Comparison of ENCODE assay signal across 21 mouse cellular contexts in genomic region chr4:136701236-136701635, GRCm38 (mm10).
DNase-seq lines count a peak whose midpoint lies in the region; ATAC-seq and TF ChIP-seq lines count a peak whose summit lies in the region.
"Had no signal": no experiment of that assay in that cellular context is flagged by ENCODE, and none has a peak within 500 bp of the region (broad histone marks: within the 10 kb centered on the region; RNA-seq: fewer than 3 reads in every experiment).

No protein-coding gene starts in this region.

- H3K27ac ChIP-seq in hindbrain, embryonic 10.5 days, result peak overlapping the region; percentile 50
- no peak overlapping the region for H3K27ac ChIP-seq in hindbrain, embryonic 12.5 days
- no peak overlapping the region for H3K27ac ChIP-seq in midbrain, postnatal 0 days (ENCODE audit: low read depth, low read length)
- H3K27ac ChIP-seq in midbrain, embryonic 15.5 days, result no peak overlapping the region
- H3K27ac ChIP-seq: heart, embryonic 13.5 days; limb, embryonic 10.5 days had no signal

- 93% methylated on average over 11 of the region's 11 CpGs for WGBS in hindbrain, embryonic 10.5 days
- WGBS in hindbrain, embryonic 12.5 days, result 92% methylated on average over 11 of the region's 11 CpGs
- WGBS in midbrain, postnatal 0 days, result 83% methylated on average over 11 of the region's 11 CpGs
- whole genome bisulfite sequencing in midbrain, embryonic 15.5 days, result 85% methylated on average over 11 of the region's 11 CpGs

- H3K9me3 ChIP-seq in hindbrain, embryonic 10.5 days, result no peaks in the 10 kb centered on the region
- H3K9me3 ChIP-seq in hindbrain, embryonic 12.5 days (replicated peaks), result no peaks in the 10 kb centered on the region
- H3K9me3 ChIP-seq in midbrain, postnatal 0 days (ENCODE audit: low read length), result no peaks in the 10 kb centered on the region
- no peaks in the 10 kb centered on the region for H3K9me3 ChIP-seq in midbrain, embryonic 15.5 days
- H3K9me3 ChIP-seq: heart, embryonic 13.5 days; limb, embryonic 10.5 days; megakaryocyte, embryonic 14.5 days had no signal

- H3K9ac ChIP-seq in hindbrain, embryonic 12.5 days, result no peak overlapping the region
- H3K9ac ChIP-seq in midbrain, postnatal 0 days (replicated peaks; ENCODE audit: low read length, poor library complexity, severe bottlenecking), result no peak overlapping the region
- H3K9ac ChIP-seq in midbrain, embryonic 15.5 days, result no peak overlapping the region
- H3K9ac ChIP-seq: heart, embryonic 13.5 days; liver, postnatal 0 days had no signal

- DNase-seq in hindbrain, embryonic 10.5 days (ENCODE audit: low spot score), result no peak
- DNase-seq in midbrain, postnatal 0 days (ENCODE audit: low spot score), result peak; percentile 30
- DNase-seq in cerebellum, adult 9-11 months, result peak; percentile 77
- DNase-seq in gastrocnemius, postnatal 10 days, result no peak
- DNase-seq in lung, postnatal 4 days, result no peak
- DNase-seq: adrenal gland, postnatal 36 days; B cell, adult 2 months; gastrocnemius, postnatal 14 days; heart, adult 18-20 months; kidney, adult 18-20 months; kidney, postnatal 10 days; liver, postnatal 0 days; lung, postnatal 14 days; spleen, adult 18-20 months; thymus, postnatal 4 days had no signal

- peaks cover 79% of the 10 kb centered on the region for H3K4me1 ChIP-seq in hindbrain, embryonic 10.5 days (replicated peaks)
- H3K4me1 ChIP-seq in hindbrain, embryonic 12.5 days, result peaks cover 56% of the 10 kb centered on the region
- H3K4me1 ChIP-seq in midbrain, postnatal 0 days (ENCODE audit: insufficient read depth, low read length), result no peaks in the 10 kb centered on the region; the same call in 1 of the 2 replicates
- peaks cover 41% of the 10 kb centered on the region for H3K4me1 ChIP-seq in midbrain, embryonic 15.5 days
- H3K4me1 ChIP-seq: heart, embryonic 13.5 days had no signal

- no peak for TF ChIP-seq CTCF in midbrain, postnatal 0 days (IDR thresholded peaks at IDR 0.05)

- H3K4me2 ChIP-seq in hindbrain, embryonic 12.5 days (replicated peaks), result no peak overlapping the region
- H3K4me2 ChIP-seq in midbrain, postnatal 0 days (ENCODE audit: low read depth, low read length, poor library complexity, severe bottlenecking), result no peak overlapping the region
- no peak overlapping the region for H3K4me2 ChIP-seq in midbrain, embryonic 15.5 days
- H3K4me2 ChIP-seq: heart, embryonic 13.5 days had no signal

- ATAC-seq in hindbrain, embryonic 12.5 days (ENCODE audit: low FRiP score), result no peak
- no peak for ATAC-seq in midbrain, postnatal 0 days (ENCODE audit: low FRiP score)
- no peak for ATAC-seq in midbrain, embryonic 15.5 days (replicated peaks)
- ATAC-seq: liver, postnatal 0 days had no signal

- H3K36me3 ChIP-seq in hindbrain, embryonic 10.5 days, result no peaks in the 10 kb centered on the region; the same call in 1 of the 2 replicates
- H3K36me3 ChIP-seq in hindbrain, embryonic 12.5 days, result no peaks in the 10 kb centered on the region
- no peaks in the 10 kb centered on the region for H3K36me3 ChIP-seq in midbrain, postnatal 0 days (ENCODE audit: insufficient read depth, low read length)
- H3K36me3 ChIP-seq in midbrain, embryonic 15.5 days (replicated peaks), result no peaks in the 10 kb centered on the region
- H3K36me3 ChIP-seq: heart, embryonic 13.5 days; limb, embryonic 10.5 days had no signal

- H3K4me3 ChIP-seq in hindbrain, embryonic 10.5 days, result no peak overlapping the region
- H3K4me3 ChIP-seq in hindbrain, embryonic 12.5 days, result no peak overlapping the region
- no peak overlapping the region for H3K4me3 ChIP-seq in midbrain, postnatal 0 days (ENCODE audit: low read depth, low read length)
- H3K4me3 ChIP-seq in midbrain, embryonic 15.5 days, result no peak overlapping the region
- H3K4me3 ChIP-seq: heart, embryonic 13.5 days; limb, embryonic 10.5 days; megakaryocyte, embryonic 14.5 days; myocyte had no signal

- no peaks in the 10 kb centered on the region for H3K27me3 ChIP-seq in hindbrain, embryonic 10.5 days (ENCODE audit: insufficient read depth, poor library complexity, severe bottlenecking)
- no peaks in the 10 kb centered on the region for H3K27me3 ChIP-seq in hindbrain, embryonic 12.5 days
- no peaks in the 10 kb centered on the region for H3K27me3 ChIP-seq in midbrain, postnatal 0 days (ENCODE audit: insufficient read depth, low read length)
- no peaks in the 10 kb centered on the region for H3K27me3 ChIP-seq in midbrain, embryonic 15.5 days (replicated peaks)

Comparison
In these comparisons a context has a peak if more than half of its experiments do, and no peak if none do; other contexts are left out.
1. DNase-seq: peak in midbrain, postnatal 0 days (single experiment) and cerebellum, adult 9-11 months (single experiment); none in hindbrain, embryonic 10.5 days (single experiment), gastrocnemius, postnatal 10 days (single experiment) and lung, postnatal 4 days (0 of 2).